Mouse (Mus musculus) spleen, adult 2 months (tissue): ENCODE data around the gene Pgrmc2.

Source experiments
- CTCF ChIP-seq: fragments of 200-500 bp; IDR thresholded peaks from 2 replicates; pipeline ENCODE4 v1.5.1; 2011; ENCODE audit warnings: mild to moderate bottlenecking, inconsistent platforms; ENCODE audit not compliant: insufficient read depth, insufficient read length, insufficient replicate concordance; ENCODE audit errors: extremely low read depth
- POLR2A ChIP-seq: fragments of 200-500 bp; IDR thresholded peaks from 2 replicates; pipeline ENCODE4 v1.6.1; 2011; ENCODE audit warnings: low read depth, low read length, inconsistent platforms

DNA sequence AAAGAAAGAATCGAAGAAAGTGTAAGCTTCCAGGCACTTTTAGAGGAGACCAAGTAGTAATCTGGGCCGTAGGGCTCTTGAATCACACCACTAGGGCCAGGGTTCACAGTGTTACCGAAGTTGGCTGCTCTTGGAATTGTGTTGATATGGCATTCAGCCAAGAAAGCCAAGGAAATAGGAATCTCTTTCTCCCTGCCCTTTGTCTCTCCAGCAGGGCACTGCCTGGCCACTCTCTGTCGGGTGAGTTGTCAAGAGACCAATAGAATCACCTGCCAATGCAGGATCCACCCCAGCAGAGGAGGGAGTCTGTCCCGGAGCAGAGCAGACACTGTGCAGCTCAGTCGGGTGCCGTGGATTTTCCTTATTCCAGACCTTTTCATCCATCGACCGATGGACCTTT is 19.1 kb upstream of the Pgrmc2 start:
- TF ChIP-seq POLR2A (no peak), CTCF (no peak)
